Mouse (Mus musculus) CD8-positive naive resting alpha-beta T cell, adult 2 months (primary cell): ENCODE results near the gene Naa16.

Experiments used
- DNase-seq, 2 experiments: peaks; one replicate each; pipeline ENCODE4 v3.0.0; 2022; ENCODE audit warnings: low read depth in 2 of 2, low spot score in 2 of 2

Gene Naa16

GRCm38 (mm10) chr14:79275870-79276395, 114.6 kb downstream of the Naa16 start:
- no peak for DNase-seq

GRCm38 (mm10) chr14:79275441-79275840, 115.1 kb downstream of the Naa16 start:
- DNase-seq = no peak
